Mouse (Mus musculus) gastrocnemius, postnatal 4 days (tissue): ENCODE measurements at regions not wholly inside any gene's neighbourhood (a gene's known extent, or its start where the extent isn't known, plus 50 kb on each side); places are given as distances from the start of the nearest gene placed in this dataset.

ENCODE experiments used
- DNase-seq, 2 experiments: peaks; one replicate each; pipeline ENCODE4 v3.0.0; 2021 to 2022; ENCODE audit warnings: low spot score in 2 of 2, mixed read lengths in 2 of 2

DNA sequence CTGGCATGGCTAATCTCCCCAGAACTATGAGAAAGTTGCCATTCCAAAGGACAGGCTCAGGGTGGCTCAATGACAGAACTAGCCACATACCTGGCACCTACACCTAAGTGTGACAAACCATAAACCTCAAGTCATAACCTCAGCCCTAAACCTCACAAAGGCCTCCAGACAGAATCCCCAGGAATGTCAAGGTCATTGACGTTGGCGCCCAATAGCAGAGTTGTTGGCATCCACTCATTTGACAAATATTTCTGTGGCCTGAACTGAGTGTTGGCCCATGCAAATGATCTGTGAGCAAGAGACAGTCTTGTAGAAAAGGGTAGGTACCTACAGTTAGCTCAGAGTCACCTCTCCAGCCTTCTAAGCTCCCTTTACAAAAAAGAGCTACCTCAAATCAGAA lies 80.3 kb upstream of the Agap1 start:
- DNase-seq, result no peak

DNA sequence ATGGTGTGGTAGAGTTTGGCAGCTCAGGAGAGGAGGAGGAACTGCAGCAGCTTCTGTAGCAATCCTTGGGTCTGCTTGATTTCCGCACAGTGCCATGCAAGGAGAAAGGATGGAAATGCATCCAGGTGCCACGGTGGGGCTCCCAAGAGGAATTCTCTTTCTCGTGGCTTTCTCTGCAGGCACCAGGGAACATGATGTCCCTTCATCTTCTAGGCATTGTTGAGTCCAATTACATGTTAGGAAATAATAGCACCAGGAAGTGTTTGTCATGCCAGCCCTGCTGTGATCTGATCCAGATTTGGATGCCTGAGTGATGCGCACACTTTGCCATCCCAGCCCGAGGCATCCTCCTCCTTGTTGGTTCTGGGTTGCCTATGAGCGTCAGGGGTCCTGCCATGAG lies 72.6 kb upstream of the Agap1 start:
- no peak for DNase-seq

DNA sequence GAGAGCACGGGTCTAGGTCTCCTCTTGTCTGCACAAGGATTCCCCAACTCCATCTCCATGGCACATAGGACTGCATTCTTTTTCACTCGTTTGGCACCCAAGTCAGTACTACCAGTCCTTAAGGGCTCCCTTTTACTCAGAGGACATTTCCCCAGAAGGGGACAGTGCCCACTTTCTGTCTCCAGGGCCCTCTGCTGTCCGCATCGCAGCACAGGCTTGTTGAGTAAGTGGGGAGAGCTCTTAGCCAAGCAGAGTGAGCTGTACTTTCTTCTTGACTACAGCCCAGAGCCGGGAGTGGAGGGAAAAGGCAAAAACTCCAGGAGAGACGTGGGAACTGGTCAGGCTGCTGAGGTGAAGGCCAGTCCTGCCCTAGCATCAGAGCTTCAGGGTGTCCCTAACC lies 69.5 kb upstream of the Agap1 start:
- no peak for DNase-seq

DNA sequence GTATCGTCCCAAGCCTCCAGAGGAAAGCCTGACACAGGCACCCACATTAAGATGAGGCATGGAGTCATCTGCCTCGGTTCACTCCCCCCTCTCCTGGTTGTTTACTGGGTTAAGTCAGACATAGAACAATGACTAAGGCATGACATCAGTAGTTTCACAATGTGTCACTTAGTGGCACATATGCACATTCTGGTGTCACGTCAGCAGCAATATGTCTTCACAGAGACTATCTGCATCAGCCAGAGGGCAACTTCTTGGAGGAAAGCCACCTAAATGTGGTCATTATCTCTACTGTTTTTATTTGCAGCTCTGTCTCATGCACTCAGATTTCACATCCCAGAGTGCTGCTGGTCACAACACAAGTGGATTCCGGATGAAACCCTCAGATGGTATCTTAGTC lies 61.9 kb upstream of the Agap1 start:
- DNase-seq, result no peak

- DNase-seq, result peak in 1 of 2 experiments; percentile 16
These were observed 60.1 kb upstream of the Agap1 start for GRCm38 (mm10) chr1:89394471-89394870.

DNA sequence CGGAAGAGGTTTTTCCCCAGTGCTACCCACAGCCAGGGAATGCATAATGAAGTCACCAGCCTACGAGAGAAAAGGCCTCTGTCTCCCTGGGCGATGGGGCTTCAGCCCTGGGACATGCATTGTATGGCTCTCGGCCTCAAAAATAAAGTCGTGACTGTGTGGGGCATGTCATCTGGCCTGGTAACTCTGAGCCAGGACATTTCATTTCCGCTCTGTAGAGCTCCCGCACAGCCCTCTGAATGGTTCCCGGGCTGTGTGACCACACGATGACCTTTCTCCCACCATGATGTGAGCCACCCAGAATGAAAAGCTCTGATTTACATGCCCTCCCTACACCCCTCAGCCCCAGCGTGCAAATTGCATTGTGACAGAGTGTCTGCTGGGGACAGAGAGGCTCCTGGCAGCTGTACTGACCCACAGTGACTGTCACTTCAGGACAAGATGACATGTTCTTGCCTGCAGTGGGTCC lies 53.8 kb upstream of the Agap1 start:
- DNase-seq, result no peak

DNA sequence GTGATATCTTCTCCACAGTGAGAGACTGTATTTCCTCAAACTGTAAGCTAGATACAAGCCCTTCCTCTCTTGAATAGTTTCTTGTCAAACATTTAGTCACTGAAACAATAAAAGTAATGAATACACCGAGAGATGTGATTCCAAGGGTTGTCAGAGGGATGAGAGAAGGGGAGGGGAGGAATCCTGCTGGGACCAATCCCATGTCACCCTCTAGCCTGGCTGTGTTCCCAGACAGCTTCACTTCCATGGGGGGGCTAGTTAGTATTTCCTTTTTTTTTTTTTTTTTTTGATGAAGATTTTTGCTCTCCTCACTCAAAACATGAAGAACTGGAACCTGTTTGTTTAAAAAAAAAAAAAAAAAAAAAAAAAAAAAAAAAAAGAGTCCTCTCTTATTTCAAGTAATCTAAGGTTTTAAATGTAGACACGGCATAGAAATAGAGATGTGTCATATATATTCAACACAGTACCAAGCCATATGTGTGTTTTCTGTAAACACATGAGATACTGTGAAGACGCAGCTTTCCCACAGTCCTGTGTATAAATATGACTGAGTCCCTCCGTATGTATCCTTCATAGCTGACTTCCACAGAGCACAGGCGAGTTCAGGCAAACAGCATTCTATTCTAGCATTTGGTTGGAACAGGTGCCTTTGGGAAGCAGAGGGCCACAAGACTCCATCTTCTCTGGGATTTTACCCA lies 51.9 kb upstream of the Agap1 start:
- DNase-seq, result no peak

GRCm38 (mm10) chr1:89403551-89404050 lies 51.0 kb upstream of the Agap1 start:
- DNase-seq, result no peak
